Mouse (Mus musculus) left cerebral cortex, adult 2 months (tissue): ENCODE results near the gene Klhl6. TPM values are rescaled to one million over a fixed set of nuclear protein-coding genes. Genes with fewer than 3 reads are reported as not detected.

Source experiments
- DNase-seq, 2 experiments: peaks; one replicate each; pipeline ENCODE4 v3.0.0; 2021 to 2022; ENCODE audit warnings: low spot score in 2 of 2, mixed read lengths in 1 of 2; ENCODE audit errors: extremely low spot score in 1 of 2
- H3K27ac ChIP-seq: fragments of 200-600 bp; 2 replicates; pipeline ENCODE4 v1.8.1; 2022
- H3K4me3 ChIP-seq: fragments of 200-600 bp; 2 replicates; pipeline ENCODE4 v1.8.1; 2022
- CTCF ChIP-seq: fragments of 200-600 bp; IDR thresholded peaks from 2 replicates; pipeline ENCODE4 v1.8.1; 2022; ENCODE audit warnings: antibody characterized with exemption, mild to moderate bottlenecking, moderate library complexity
- intact Hi-C: fragments of 180-260 bp; cut with DNase I; formaldehyde crosslinking; loops from one replicate; pipeline ENCODE4 v1.15.1; 2025
- total RNA-seq, 2 experiments: library from RNA; stranded (reverse); gene quantifications; 2 replicates each; pipeline ENCODE4 v1.2.3; 2021

Gene Klhl6
- total RNA-seq, 2 experiments from 2014 or later, result 0.79 to 1.2 TPM

- Histone ChIP-seq H3K4me3 (no peak overlapping the region), H3K27ac (no peak overlapping the region)
- TF ChIP-seq CTCF, result no peak
- intact Hi-C loops, result loop anchor here (5.0 kb wide), 1 partner anchor 183 kb away; no protein-coding TSS in a partner anchor
- no peak for DNase-seq
Observed at GRCm38 (mm10) chr16:19904734-19905479, 77.9 kb downstream of the Klhl6 start.

DNA sequence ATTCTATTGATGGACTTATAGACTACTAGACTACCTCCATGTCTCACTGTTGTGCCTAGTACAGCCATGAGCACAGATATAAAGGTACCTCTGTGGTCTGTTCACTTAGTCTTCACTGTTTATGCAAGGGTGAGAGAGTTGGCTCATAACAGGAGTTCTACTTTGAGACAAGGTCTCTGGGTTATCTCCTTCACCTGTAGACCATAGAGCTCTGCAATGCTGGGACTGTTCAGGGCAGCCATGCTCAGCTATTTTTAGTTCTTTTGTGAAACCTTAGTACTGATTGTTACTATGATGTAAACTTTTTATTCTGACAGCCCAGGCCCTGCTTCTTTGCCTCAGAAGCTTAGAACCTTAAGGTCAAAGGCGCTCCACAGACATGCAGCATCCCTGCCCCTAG is 79.0 kb downstream of the Klhl6 start:
- intact Hi-C loops, result no loop called here

More for the DNA sequence above, 79.0 kb downstream of the Klhl6 start:
- H3K27ac ChIP-seq, result no peak overlapping the region
- TF ChIP-seq CTCF, result no peak
- DNase-seq, result no peak
- H3K4me3 ChIP-seq, result no peak overlapping the region

Other genes starting within 250 kb of the Klhl6 start
- gene B3gnt5, start 222.8 kb downstream of the Klhl6 start, total RNA-seq, result under 1 TPM; 0.56 to 0.81 TPM
- gene Klhl24, start 114.5 kb upstream of the Klhl6 start, total RNA-seq, result 10 to 100 TPM; 79.6 to 81.4 TPM
- gene Yeats2, start 158.0 kb upstream of the Klhl6 start, total RNA-seq, result 10 to 100 TPM; 42.7 to 42.8 TPM